Mouse (Mus musculus) mature B cell (primary cell): Measurements from ENCODE around the gene Syk.

Source experiments
- in situ Hi-C: fragments of 300-500 bp; cut with MboI; formaldehyde crosslinking; loops from 2 replicates; pipeline ENCODE4 v1.14.3; 2019

The Syk gene

DNA sequence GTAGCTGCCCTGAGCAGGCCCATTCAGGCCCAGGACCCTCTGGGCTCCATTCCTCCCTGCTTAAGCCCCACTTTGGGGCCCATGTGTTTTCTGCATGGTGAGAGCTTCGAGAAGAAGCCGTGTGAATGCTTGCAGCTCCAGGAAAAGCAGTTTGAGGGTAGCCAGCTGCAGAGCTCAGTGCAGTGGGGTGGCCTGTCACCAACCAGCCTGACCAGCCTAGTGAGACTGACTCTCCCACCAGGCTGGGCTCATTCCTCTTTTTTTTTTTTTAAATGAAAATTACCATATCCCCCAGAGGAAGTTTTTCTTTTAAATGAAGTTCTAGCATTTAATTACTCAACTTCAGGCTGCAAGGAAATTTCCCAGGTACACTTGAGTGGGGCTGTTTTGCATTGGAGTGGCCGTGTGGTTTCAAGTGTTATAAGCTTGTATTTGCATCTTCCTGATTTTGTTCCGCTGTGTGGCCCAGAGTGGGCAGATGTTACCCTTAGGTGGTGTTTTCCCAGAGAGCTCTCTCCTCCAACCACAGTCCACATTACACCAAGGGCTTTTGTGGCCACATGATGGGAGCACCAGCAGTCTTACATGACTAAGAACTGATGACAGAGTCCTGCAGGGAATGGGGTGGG is 17.2 kb downstream of the Syk start:
- in situ Hi-C loops = no loop called here

DNA sequence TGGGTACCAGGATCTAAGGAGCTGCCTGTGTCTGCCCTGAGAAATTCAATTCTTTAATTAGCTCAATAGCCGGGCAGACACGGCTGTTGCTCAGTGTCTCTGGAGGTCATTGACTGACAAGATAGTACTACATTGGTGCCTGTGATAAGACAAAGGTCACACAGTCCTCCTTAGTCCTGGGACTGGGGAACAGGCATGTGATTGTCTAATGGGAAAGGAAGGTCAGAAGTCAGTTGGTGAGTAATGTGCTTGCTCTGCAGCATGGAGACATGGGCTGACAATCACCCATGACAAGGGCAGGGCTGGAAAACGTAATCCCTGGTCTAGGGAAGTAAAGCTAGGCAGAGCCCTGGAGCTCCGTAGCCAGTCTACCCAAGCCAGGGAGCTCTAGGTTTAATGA is 19.8 kb downstream of the Syk start:
- in situ Hi-C loops = no loop called here

DNA sequence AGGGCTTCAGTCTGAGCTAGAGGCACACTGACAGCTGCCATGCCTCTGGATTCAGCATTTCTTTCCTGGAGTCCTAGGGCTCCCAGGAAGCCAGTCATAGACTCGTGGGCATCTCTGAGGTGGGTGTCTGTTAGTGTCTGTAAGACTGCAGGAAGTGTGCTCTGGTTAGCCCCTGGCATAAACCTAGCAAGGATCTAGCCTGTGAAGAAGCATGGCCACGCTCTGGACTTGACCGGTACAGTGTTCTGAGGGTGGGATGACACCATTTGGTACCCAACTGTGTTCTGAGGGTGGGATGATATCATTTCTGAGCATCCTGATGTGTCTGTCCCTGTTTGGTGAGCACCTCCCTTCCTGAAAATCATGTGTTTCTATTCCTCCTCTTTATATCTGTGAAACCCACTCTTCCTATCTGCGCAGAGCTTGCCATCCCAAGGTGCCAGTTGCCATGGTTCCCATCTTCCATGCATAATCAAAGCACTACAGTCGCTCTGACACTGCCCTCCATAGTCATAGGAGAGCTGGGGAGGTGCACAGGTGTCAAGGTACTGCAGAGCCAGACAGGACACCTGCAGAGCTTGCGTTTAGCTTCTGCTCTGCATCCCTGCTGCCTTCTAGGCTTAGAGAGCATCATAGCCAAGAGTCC is 20.9 kb downstream of the Syk start:
- in situ Hi-C loops = no loop called here

DNA sequence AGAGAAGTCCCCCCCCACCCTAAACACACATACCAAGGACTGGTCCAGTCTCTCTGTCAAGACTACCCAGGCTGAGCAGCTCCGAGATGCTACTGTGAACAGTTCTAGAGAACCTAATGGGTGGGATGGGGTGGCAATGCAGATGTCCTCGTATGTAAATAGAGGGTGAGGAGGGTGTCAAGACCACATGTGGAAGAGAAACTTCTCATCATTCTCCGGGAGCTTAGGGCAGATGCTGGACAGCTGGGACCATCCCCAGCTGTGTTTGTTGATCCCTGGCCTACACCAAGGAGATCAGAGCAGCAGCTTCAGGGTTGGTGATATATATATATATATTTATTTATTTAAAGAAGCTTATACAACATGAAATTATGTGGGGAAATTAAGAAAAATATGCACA is 22.0 kb downstream of the Syk start:
- in situ Hi-C loops = no loop called here

DNA sequence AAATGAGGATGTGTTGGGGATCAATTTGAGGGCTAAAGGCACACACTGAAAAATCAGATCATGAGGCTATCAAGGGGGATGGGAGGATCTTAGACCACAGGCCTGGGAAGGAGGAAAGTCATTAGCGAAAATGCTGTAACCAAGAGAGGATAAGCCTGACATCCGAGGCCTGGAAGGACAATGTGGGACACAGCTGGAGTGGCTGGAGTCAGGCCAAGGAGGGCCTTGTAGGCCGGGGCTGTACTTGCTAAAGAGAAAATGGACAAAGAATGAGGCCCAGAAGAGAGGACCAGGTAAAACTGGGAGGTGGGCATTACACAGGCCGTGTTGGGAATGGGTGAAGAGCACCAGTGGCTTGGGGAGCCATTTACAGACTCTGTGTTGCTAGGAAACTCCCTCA is 22.9 kb downstream of the Syk start:
- in situ Hi-C loops = no loop called here

DNA sequence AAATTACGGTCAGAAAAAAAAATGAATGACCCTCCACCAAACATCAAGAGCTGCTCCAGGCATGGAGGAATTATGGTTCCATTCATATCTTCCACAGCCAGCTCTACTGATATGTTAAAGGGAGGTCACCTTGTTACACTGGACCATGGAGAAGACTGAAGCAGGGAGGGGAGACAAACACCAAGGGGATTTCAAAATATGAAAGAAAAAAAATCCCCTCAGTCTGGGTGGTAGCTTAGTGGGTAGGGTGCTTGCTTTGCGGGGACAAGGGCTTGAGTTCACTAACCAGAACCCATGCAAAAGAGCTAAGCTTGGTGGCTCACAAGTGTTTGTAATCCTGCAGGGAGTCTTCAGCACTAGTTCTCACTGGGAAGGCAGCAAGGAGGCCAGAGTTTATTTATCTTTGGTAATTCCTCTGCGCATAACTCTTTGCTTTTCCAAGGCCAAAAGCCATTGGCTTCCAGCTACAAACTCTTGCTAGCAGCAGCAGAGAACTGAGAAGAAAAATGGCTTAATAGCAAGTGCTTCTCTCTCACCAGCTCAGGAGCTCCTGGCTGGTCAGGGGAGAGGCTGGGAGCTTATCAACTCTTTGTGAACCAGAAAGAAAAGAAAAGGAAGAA is 23.8 kb downstream of the Syk start:
- in situ Hi-C loops = no loop called here

DNA sequence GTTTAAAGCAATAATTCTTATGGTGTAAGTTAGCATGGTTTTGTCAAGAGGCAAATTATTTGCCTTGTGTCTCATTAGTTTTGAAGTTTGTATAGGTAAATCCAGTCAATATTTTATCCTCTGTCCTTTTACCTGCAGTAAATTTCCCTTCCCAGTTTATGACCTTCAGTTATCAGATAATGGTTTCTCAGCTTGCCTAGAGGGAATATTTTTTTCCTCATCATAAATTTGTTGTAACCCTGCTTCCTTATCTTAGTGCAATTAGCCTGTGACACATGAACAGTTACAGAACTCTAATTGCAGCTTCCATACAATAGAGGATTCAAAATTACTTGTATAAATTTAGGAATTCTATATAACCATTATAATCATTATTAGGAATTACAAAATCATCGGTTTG is 25.0 kb downstream of the Syk start:
- in situ Hi-C loops = no loop called here

DNA sequence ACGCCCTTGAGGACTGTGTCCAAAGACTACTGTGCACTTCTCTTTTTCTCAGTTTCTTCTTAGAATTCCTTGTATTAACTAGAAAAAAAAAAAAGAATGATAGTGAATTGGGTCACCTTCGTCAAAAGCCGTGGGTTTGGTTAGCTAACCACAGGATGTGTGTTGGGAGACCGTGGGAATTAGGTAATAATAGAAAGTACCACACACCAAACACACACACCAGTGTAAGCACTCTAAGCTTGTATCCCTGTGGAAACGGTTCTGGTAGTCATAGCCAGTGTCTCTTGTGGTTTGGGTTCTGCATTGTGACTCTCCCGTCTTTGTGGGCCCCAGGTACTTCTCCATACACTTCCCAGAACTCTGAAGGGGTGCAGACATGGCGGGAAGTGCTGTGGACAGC is 27.5 kb downstream of the Syk start:
- in situ Hi-C loops = no loop called here

DNA sequence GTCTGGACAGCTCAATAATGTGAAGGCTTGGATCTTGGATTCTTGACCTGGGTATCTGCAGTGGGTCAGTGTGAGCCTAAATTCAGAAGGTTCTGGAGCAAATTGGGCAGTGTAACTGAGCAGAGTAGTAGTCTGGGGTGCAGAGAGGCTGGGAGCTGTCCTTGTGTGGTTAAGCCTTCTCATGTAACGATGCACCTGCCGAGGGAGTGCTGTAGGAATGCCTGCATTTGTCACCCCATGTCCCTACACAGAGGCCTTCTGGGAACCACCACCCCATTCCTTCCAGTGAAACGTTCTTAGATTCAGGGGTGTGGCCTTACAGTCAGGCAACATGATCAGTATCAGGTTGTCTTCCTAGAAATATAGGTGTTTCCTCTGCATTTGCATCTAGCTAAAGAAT is 30.3 kb downstream of the Syk start:
- in situ Hi-C loops = no loop called here

DNA sequence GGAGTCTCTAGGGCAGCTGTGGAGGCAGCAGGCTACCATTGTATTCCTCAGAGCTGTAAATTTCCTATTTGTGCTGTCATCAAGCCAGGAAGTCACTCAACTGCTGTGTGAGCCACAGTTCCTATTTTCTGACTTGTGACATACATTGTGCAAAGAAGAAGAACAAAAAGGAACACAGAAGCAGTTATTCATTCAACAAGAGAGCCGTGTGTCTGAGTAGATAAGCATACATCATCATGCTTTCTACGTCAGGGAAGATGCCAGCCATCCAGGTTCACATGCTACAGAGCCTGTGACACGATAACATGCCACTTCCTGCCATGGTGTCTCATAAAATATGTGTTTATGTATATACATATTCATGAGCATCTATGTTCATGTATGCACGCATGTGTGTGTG is 32.1 kb downstream of the Syk start:
- in situ Hi-C loops = no loop called here

DNA sequence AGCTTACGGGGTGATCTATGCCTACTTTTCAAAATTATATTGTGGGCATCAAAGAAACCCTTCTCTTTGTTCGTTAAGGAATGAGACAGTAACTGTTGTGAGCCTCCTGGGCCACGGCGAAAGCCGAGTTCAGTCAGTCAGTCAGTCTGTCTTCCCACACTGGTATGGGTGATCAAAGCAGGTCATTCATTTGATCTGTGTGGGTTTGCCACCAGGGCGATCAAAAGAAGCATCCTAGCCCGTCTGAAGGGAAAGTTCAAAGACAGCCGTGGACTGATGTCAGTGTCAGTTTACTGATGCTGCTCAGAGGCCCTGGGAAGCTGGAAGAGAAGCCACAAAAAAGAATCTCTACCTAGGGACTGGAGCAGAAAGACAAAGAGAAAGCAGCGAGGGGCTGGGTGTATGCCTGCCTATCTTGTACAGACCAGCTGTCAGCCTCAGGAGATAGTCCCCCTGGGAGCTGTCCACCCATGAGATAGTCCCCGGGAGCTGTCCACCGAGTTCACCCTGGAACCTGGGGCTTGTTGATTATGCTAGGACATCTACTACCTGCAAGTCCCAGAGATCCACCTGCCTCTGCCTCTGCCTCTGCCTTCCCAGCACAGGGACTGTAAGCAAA is 34.2 kb downstream of the Syk start:
- in situ Hi-C loops = no loop called here

DNA sequence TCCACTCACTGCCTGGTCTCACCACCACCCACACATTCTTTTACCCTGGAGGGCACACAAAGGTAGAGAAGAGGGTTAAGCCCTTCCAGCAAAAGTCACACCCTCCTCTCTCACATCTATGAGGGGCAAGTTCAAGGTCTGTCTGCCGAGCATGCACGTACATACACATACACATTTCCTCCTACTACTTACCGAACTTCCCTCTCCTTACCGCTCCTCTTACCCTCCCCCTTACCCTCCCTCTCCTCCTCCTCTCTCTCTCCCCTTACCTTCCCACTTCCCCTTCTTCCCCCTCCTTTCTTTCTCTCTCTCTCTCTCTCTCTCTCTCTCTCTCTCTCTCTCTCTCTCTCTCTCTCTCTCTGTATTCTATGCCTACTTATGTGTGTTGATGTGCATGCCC is 35.6 kb downstream of the Syk start:
- in situ Hi-C loops = no loop called here

DNA sequence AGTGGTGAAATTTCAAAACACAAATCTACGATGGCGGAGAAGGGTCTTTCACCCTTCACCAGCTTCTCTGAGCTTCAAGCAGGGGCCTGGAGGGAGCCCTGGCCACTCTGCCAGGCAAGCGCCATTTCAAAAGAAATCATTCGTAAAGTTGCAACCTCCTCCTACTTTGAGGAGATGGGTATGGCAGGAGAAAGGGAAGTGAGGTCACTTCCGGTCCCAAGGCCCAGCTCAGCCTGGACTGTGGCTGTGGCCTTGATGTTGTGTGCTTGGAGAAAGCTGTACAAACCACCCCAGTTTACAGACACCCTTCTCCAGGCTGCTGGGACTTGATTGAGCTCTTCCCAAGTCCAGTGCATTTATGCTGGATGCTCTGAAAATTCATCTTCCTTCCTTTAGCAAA is 36.5 kb downstream of the Syk start:
- in situ Hi-C loops = no loop called here

DNA sequence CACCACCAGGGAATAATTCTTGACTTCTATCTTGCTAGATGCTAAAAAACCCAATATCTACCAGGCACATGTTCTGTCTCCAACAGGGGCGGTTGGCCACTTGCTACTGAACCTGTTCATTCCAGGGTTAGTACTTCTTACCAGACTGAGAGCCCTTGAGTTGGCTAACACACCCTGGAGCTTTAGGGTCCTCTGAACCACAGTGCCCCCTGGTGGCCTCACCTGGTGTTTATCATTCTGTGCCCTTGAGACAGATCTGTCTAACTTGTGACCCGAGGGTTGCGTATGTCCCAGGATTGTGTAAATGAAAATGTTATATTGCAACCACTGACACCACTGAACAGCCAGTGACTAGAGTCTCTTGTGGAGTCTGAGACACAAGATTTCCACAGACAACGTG is 41.1 kb downstream of the Syk start:
- in situ Hi-C loops = loop anchor here (10.0 kb wide), 1 partner anchor 349 kb away; no protein-coding TSS in a partner anchor

DNA sequence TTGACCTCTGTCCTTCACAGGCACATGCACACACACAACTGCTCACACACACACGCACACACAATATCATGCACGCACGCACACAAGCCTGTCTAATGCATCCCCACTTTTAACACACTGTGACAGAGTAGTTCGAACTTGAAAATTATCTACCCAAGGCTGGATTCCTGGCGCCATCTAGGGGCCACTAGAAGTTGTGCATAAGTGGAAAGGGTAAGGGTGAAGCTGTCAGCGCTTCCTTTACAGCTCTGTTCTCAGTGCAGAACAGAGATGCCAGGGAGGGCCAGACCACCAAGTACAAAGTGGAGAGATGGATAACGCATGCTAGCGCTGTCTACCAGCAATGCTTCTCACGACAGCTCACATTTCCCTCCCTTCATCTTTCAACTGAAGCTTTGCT is 45.6 kb downstream of the Syk start:
- in situ Hi-C loops = loop anchor here (10.0 kb wide), 1 partner anchor 354 kb away; no protein-coding TSS in a partner anchor

DNA sequence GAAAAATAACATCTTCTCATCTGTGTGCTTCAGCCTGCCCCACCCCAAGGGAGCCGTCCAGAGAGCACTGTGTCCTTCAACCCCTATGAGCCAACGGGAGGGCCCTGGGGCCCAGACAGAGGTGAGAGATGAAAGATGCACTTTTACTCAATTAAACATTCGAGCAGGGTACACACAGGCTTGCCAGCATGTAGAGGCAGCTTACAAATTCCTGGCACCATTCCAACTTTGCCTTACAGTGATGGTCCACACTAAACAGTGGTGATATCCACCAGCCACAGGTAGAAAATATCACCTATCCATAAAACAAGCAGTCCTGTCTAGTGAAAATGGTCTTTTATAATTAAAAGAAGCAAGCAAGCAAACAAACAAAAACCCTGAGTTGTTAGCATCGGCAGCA is 48.7 kb downstream of the Syk start:
- in situ Hi-C loops = no loop called here

DNA sequence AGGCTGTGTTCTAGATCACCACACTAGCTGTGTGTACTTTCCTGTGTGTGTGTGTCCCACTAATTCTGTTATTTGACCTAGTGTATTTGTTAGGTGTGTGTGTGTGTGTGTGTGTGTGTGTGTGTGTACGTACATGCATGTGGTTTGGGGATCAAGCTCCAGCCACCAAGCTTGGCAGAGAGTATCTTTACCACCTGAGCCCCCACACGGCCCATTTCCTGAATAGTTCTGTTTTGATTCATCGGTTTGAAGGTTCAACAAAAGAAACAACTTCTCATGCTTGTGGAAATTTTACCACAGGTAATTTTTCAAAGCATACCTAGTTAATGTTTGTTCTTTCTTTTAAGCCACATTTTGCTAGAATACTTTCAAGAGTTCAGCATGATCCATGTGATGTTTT is 52.5 kb downstream of the Syk start:
- in situ Hi-C loops = no loop called here

DNA sequence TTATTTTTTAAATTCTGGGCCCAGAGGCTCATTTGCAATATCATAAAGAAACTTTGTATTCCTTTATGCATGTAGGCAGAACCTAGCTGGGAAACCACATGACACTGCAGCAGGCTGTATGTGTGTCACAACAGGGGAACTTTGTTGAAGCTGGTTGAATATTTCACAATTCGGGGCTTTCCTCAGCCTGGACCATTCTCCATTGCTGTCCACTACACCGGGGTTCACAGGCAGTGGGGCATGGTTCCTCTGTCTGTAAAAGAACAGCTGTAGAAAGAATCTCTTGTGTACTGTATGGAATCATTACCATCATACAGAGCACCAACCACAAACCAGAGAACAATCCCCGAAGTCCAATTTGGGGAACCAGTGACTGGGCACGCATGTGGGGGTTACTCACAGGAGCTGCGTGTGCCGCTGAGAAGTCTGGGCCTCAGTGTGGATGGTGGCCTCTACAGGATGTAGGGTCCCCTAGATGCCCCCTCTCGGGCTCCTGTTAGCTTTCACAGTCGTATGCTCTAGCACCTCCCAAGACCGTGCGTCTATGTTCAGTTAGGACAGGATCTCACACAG is 53.3 kb downstream of the Syk start:
- in situ Hi-C loops = no loop called here

DNA sequence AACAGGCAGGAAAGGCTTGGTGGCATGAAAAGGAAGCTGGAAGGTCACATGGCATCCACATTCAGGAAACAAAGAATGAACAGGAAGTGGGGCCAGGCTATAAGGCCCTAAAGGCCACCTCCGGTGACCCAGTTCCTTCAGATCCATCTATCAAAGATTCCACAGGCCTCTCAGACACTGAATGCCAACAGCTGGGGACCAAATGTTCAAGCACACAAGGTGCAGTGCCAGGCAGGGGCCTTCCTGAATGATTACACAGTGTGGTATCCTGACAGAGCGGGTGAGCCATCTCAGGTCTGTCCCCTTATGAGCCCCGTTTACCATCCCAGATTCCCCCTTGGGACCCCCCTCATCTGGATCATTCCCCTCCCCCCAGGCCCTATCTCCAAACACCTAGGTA is 63.6 kb downstream of the Syk start:
- in situ Hi-C loops = loop anchor here (10.0 kb wide), 1 partner anchor 802 kb away; the partner anchor contains the start of gene Gadd45g

DNA sequence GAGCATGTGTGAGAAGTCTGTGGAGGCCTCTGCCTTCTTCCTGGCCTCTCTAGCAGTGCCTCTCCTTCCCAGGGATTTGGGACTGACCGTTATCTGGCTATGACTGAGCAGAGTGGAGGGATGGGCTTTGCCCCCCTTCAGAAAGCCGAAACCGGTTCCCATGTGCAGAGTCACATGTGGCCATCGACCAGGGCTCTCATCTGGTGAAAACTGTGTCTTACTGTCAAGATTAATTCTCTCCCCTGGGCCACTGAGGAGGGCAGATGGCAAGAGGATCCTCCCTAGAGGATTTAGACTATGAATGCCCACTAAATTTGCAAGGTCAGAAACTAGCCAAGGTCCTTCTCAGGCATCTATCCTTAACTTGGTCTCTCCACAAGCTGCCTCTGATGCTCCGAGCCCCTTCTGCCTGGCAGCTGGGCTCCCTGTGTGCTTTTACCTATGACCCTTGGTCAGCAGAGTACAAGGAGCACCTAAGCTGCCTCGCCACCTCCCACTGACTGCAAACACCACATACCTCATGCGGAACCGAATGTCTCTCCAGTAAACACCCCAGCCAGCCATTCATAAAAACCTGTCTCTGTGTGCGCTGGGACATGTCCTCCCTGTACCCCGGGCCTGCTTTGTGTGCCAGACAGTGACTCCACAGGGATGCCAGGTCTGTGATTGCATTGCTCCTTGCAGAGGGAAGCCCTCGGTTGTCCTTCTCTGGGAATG is 65.2 kb downstream of the Syk start:
- in situ Hi-C loops = loop anchor here (10.0 kb wide), 1 partner anchor 803 kb away; the partner anchor contains the start of gene Gadd45g

DNA sequence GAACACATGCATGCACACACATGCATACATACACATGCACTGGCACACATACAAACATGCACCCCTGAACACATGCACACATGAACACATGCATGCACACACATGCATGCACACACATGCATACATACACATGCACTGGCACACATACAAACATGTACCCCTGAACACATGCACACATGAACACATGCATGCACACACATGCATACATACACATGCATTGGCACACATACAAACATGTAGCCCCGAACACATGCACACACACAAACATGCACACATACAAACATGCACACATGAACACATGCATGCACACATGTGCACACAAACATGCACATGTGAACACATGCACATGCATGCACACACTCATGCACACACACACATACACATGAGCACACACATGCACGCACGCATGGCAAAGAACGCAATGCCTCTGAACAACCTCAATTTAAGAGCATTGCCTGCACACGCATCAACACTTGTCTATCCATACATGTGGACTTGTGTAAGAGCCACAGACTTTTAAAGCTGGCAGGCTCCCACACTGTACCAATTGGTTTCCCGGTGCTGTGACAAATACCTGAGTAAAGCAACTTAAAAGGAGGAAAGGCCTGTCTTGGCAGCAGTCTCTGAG is 66.9 kb downstream of the Syk start:
- in situ Hi-C loops = loop anchor here (10.0 kb wide), 1 partner anchor 805 kb away; the partner anchor contains the start of gene Gadd45g
